Mouse (Mus musculus): Measurements from ENCODE around the gene Btnl9. TPM values are rescaled to one million over a fixed set of nuclear protein-coding genes. Genes with fewer than 3 reads are reported as not detected.

The Btnl9 gene
- 2.2 and 2.5 TPM in 2 replicates for polyA plus RNA-seq (2015; fragmentation: Nextera tagmentation; extraction: Ambion mirVana)

GRCm38 (mm10) chr11:49186955-49187488 lies at the start of gene Btnl9:
TSS of gene Btnl9 (minus strand) at chr11:49187159.
- DNase-seq (ENCODE audit: low spot score) (no peak), ATAC-seq (replicated peaks; ENCODE audit: low FRiP score, low read depth) (no peak)
- Histone ChIP-seq H3K9ac (ENCODE audit: low read depth, low read length) (0 out of 2 replicates have a peak within 1 kb of the TSS, but pooled peaks have one; percentile 5), H3K4me3 (replicated peaks; ENCODE audit: low read depth, low read length) (no peak within 1 kb of the TSS), H3K4me2 (ENCODE audit: low read length) (peak within 1 kb of the TSS; percentile 19; the same call in 1 of the 2 replicates), H3K27me3 (ENCODE audit: insufficient read depth, low read length) (no peaks in the 10 kb centered on the region), H3K36me3 (ENCODE audit: insufficient read depth, low read length) (no peaks in the 10 kb centered on the region), H3K27ac (peak within 1 kb of the TSS; percentile 43; the same call in 1 of the 2 replicates), H3K9me3 (replicated peaks; ENCODE audit: low read length) (no peaks in the 10 kb centered on the region), H3K4me1 (replicated peaks; ENCODE audit: insufficient read depth, low read length) (no peaks in the 10 kb centered on the region)
- 56% methylated on average over 8 of the region's 8 CpGs for WGBS
- TF ChIP-seq CTCF (IDR thresholded peaks at IDR 0.05; ENCODE audit: low read depth) = no peak

DNA sequence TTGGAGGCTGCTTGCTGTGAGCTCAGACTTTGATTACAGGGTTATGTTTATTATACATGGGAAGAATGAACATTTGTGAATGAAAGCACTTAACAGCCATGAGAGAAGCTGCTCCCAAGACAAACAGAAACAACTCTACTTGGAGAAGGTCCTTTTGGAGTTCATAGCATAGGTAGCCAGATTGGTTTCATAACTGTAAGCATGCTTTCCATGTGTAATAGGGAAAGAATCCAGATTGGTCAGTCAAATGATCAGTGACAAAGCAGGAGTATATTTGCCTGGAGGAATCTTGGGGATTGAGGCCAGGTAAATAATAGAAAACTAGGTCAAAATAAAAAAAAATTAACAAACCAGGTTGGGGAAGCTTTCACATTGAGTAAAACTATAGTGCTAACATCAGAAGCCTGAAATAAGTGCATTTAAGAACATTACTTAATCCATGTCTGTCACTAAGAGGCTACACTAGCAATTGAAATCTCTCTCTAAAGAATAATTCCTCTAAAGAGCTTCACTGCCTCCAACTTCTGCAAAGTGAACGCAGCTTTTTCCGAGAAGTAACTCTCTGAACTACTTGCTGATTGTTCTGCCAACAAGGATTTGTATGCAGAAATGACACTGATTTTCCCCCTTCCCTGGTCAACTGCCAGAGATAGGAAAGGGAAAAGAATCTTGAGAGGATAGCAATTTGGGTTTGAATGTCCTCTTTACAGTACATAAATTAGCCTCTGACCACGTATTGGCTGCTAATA lies 48.7 kb upstream of the Btnl9 start:
- no peak overlapping the region for H3K27ac ChIP-seq
- no peak for TF ChIP-seq CTCF (IDR thresholded peaks at IDR 0.05; ENCODE audit: low read depth)
- no peak for ATAC-seq (replicated peaks; ENCODE audit: low FRiP score, low read depth)
- H3K36me3 ChIP-seq (ENCODE audit: insufficient read depth, low read length) = no peaks in the 10 kb centered on the region
- H3K4me3 ChIP-seq (replicated peaks; ENCODE audit: low read depth, low read length) = no peak overlapping the region
- H3K4me2 ChIP-seq (ENCODE audit: low read length) = no peak overlapping the region
- no peak for DNase-seq (ENCODE audit: low spot score)
- H3K9ac ChIP-seq (ENCODE audit: low read depth, low read length) = no peak overlapping the region
- no peaks in the 10 kb centered on the region for H3K4me1 ChIP-seq (replicated peaks; ENCODE audit: insufficient read depth, low read length)
- H3K9me3 ChIP-seq (replicated peaks; ENCODE audit: low read length) = no peaks in the 10 kb centered on the region
- 71% methylated on average over 3 of the region's 3 CpGs for WGBS
- no peaks in the 10 kb centered on the region for H3K27me3 ChIP-seq (ENCODE audit: insufficient read depth, low read length)

GRCm38 (mm10) chr11:49232781-49233180 lies 45.8 kb upstream of the Btnl9 start:
- H3K4me2 ChIP-seq (ENCODE audit: low read length) = no peak overlapping the region
- no peak overlapping the region for H3K27ac ChIP-seq
- no peaks in the 10 kb centered on the region for H3K9me3 ChIP-seq (replicated peaks; ENCODE audit: low read length)
- no peaks in the 10 kb centered on the region for H3K36me3 ChIP-seq (ENCODE audit: insufficient read depth, low read length)
- DNase-seq (ENCODE audit: low spot score) (no peak), ATAC-seq (replicated peaks; ENCODE audit: low FRiP score, low read depth) (no peak)
- no peaks in the 10 kb centered on the region for H3K27me3 ChIP-seq (ENCODE audit: insufficient read depth, low read length)
- no peak overlapping the region for H3K9ac ChIP-seq (ENCODE audit: low read depth, low read length)
- no peak overlapping the region for H3K4me3 ChIP-seq (replicated peaks; ENCODE audit: low read depth, low read length)
- H3K4me1 ChIP-seq (replicated peaks; ENCODE audit: insufficient read depth, low read length) = no peaks in the 10 kb centered on the region
- TF ChIP-seq CTCF (IDR thresholded peaks at IDR 0.05; ENCODE audit: low read depth) = no peak
- WGBS = 59% methylated on average over 3 of the region's 3 CpGs

- Histone ChIP-seq H3K4me3 (replicated peaks; ENCODE audit: low read depth, low read length) (no peak overlapping the region), H3K36me3 (ENCODE audit: insufficient read depth, low read length) (no peaks in the 10 kb centered on the region), H3K9ac (ENCODE audit: low read depth, low read length) (no peak overlapping the region), H3K9me3 (replicated peaks; ENCODE audit: low read length) (no peaks in the 10 kb centered on the region), H3K4me1 (replicated peaks; ENCODE audit: insufficient read depth, low read length) (no peaks in the 10 kb centered on the region), H3K4me2 (ENCODE audit: low read length) (no peak overlapping the region), H3K27ac (no peak overlapping the region), H3K27me3 (ENCODE audit: insufficient read depth, low read length) (no peaks in the 10 kb centered on the region)
- TF ChIP-seq CTCF (IDR thresholded peaks at IDR 0.05; ENCODE audit: low read depth) = no peak
- ATAC-seq (replicated peaks; ENCODE audit: low FRiP score, low read depth) (no peak), DNase-seq (ENCODE audit: low spot score) (no peak)
- WGBS = 70% methylated on average over 1 of the region's 1 CpGs
Observed at GRCm38 (mm10) chr11:49224455-49224854, 37.5 kb upstream of the Btnl9 start.

- no peak for TF ChIP-seq CTCF (IDR thresholded peaks at IDR 0.05; ENCODE audit: low read depth)
- WGBS = 96% methylated on average over 2 of the region's 2 CpGs
- Histone ChIP-seq H3K9ac (ENCODE audit: low read depth, low read length) (no peak overlapping the region), H3K4me3 (replicated peaks; ENCODE audit: low read depth, low read length) (no peak overlapping the region), H3K4me2 (ENCODE audit: low read length) (no peak overlapping the region), H3K9me3 (replicated peaks; ENCODE audit: low read length) (no peaks in the 10 kb centered on the region), H3K36me3 (ENCODE audit: insufficient read depth, low read length) (peaks cover 32% of the 10 kb centered on the region), H3K27ac (no peak overlapping the region), H3K4me1 (replicated peaks; ENCODE audit: insufficient read depth, low read length) (no peaks in the 10 kb centered on the region), H3K27me3 (ENCODE audit: insufficient read depth, low read length) (no peaks in the 10 kb centered on the region)
- no peak for ATAC-seq (replicated peaks; ENCODE audit: low FRiP score, low read depth)
- DNase-seq (ENCODE audit: low spot score) = no peak
Observed at GRCm38 (mm10) chr11:49219271-49219670, 32.3 kb upstream of the Btnl9 start.

GRCm38 (mm10) chr11:49213505-49213904 lies 26.5 kb upstream of the Btnl9 start:
- ATAC-seq (replicated peaks; ENCODE audit: low FRiP score, low read depth) = no peak
- no peak for TF ChIP-seq CTCF (IDR thresholded peaks at IDR 0.05; ENCODE audit: low read depth)

More at GRCm38 (mm10) chr11:49213505-49213904, 26.5 kb upstream of the Btnl9 start:
- Histone ChIP-seq H3K36me3 (ENCODE audit: insufficient read depth, low read length) (peaks cover 38% of the 10 kb centered on the region), H3K4me2 (ENCODE audit: low read length) (no peak overlapping the region), H3K4me1 (replicated peaks; ENCODE audit: insufficient read depth, low read length) (0 out of 2 replicates have a peak, but pooled peaks cover 5% of the 10 kb centered on the region), H3K27me3 (ENCODE audit: insufficient read depth, low read length) (no peaks in the 10 kb centered on the region), H3K27ac (no peak overlapping the region), H3K9ac (ENCODE audit: low read depth, low read length) (no peak overlapping the region), H3K4me3 (replicated peaks; ENCODE audit: low read depth, low read length) (no peak overlapping the region), H3K9me3 (replicated peaks; ENCODE audit: low read length) (no peaks in the 10 kb centered on the region)
- DNase-seq (ENCODE audit: low spot score) = peak; percentile 19
- whole genome bisulfite sequencing = 86% methylated on average over 1 of the region's 1 CpGs

All from kidney, postnatal 0 days (tissue).